Mouse (Mus musculus): ENCODE measurements around the gene Ralgps1.

DNA sequence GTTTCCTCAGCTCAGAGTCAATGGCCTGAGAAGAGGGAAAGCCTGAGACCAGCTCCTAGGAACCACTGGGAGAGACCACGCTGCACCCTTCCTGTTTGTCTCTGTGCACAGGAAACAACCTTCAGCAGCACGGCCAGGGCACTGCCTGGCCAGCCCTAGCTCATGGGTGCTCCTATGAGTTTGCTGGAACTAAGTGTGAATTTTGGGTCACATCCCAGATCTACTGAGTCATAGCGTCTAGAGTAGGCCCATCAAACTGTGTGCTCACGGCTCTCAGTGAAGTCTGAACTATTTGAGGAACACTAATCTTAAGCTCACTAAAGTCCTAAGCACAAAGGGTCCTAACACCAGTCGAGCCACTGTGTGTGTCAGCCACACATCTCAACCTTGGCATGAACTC, 166.3 kb downstream of the Ralgps1 start:
- TF ChIP-seq CTCF (IDR thresholded peaks at IDR 0.05; ENCODE audit: extremely low read depth, insufficient read depth, low read length) (no peak), POLR2A (IDR thresholded peaks at IDR 0.05; ENCODE audit: extremely low read depth, insufficient read depth, low read length) (no peak)
